Comparison of ENCODE assay signal across 8 mouse cellular contexts in the genomic region with DNA sequence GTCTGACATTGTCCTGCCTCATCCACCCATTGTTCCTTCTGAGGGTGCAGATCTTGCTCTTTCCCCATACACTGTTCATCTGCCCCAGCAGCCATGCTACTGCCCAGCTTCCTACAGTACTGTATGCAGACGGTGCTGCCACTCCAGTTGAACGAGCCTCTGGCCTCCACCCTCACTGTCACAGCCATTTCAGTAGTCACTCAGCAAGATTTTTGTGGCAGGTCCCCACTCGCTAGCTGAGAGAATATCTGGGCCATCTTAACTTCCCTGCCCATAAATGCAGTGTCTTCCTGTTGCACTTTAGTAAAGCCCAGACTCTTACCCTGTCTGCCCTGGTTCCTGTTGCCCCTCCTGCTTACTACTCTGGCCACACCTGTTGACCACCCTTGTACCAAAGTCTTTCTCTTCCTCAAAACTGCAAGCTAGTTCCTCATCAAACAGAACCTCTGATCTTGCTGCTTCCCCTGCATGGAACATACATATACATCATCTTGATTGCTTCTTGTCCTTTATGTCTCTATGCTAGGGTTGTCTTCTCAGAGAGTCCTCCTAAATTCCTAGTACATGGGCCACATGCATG. TPM values are rescaled to one million over a fixed set of nuclear protein-coding genes. Genes with fewer than 3 reads are reported as not detected.
DNase-seq lines count a peak whose midpoint lies in the region; ATAC-seq and TF ChIP-seq lines count a peak whose summit lies in the region.

No protein-coding gene starts in this region.

- H3K4me3 ChIP-seq in lung, postnatal 0 days (ENCODE audit: low read depth, low read length): no peak overlapping the region
- 0 out of 2 replicates have a peak overlapping the region, but pooled peaks have one; percentile 66 for H3K4me3 ChIP-seq in forebrain, embryonic 12.5 days (replicated peaks)
- peak overlapping the region; percentile 75 for H3K4me3 ChIP-seq in liver, embryonic 16.5 days (ENCODE audit: low read depth, low read length)
- peak overlapping the region; percentile 61; the same call in 1 of the 2 replicates for H3K4me3 ChIP-seq in stomach, embryonic 15.5 days (replicated peaks)

- no peaks in the 10 kb centered on the region for H3K9me3 ChIP-seq in lung, postnatal 0 days (ENCODE audit: low read length)
- H3K9me3 ChIP-seq in forebrain, embryonic 12.5 days: no peaks in the 10 kb centered on the region
- no peaks in the 10 kb centered on the region for H3K9me3 ChIP-seq in liver, embryonic 16.5 days (replicated peaks; ENCODE audit: control insufficient read depth, low read length)
- H3K9me3 ChIP-seq in stomach, embryonic 15.5 days: no peaks in the 10 kb centered on the region

- H3K36me3 ChIP-seq in lung, postnatal 0 days (ENCODE audit: insufficient read depth, low read length): 0 out of 2 replicates have a peak, but pooled peaks cover 7% of the 10 kb centered on the region
- H3K36me3 ChIP-seq in forebrain, embryonic 12.5 days (replicated peaks): peaks cover 39% of the 10 kb centered on the region
- H3K36me3 ChIP-seq in liver, embryonic 16.5 days (ENCODE audit: control insufficient read depth, insufficient read depth): peaks cover 4% of the 10 kb centered on the region; the same call in 1 of the 2 replicates
- H3K36me3 ChIP-seq in stomach, embryonic 15.5 days: peaks cover 17% of the 10 kb centered on the region

- peak; percentile 22 for DNase-seq in lung, postnatal 0 days (ENCODE audit: low spot score)
- DNase-seq in lung, adult 18-20 months: no peak
- no peak for DNase-seq in cerebellum, adult 11-12 months
- no peak for DNase-seq in kidney, adult 18-20 months
- DNase-seq in right cerebral cortex, postnatal 25 days: no peak

- no peak overlapping the region for H3K27ac ChIP-seq in lung, postnatal 0 days (ENCODE audit: low read length)
- no peak overlapping the region for H3K27ac ChIP-seq in forebrain, embryonic 12.5 days
- H3K27ac ChIP-seq in liver, embryonic 16.5 days (ENCODE audit: low read length): peak overlapping the region; percentile 97
- peak overlapping the region; percentile 88; the same call in 1 of the 2 replicates for H3K27ac ChIP-seq in stomach, embryonic 15.5 days

- no peak for ATAC-seq in lung, postnatal 0 days
- ATAC-seq in forebrain, embryonic 12.5 days (ENCODE audit: low FRiP score): no peak
- no peak for ATAC-seq in liver, embryonic 16.5 days (ENCODE audit: low read depth)
- no peak for ATAC-seq in stomach, embryonic 15.5 days (ENCODE audit: insufficient read depth, low FRiP score, low read depth)

- peak overlapping the region; percentile 62 for H3K4me2 ChIP-seq in lung, postnatal 0 days (replicated peaks; ENCODE audit: low read depth, low read length)
- H3K4me2 ChIP-seq in forebrain, embryonic 12.5 days: peak overlapping the region; percentile 87
- H3K4me2 ChIP-seq in liver, embryonic 16.5 days (ENCODE audit: low read depth, low read length): peak overlapping the region; percentile 85
- peak overlapping the region; percentile 62 for H3K4me2 ChIP-seq in stomach, embryonic 15.5 days

- H3K4me1 ChIP-seq in lung, postnatal 0 days (ENCODE audit: insufficient read depth, low read depth, low read length): peaks cover 4% of the 10 kb centered on the region; the same call in 1 of the 2 replicates
- peaks cover 26% of the 10 kb centered on the region for H3K4me1 ChIP-seq in forebrain, embryonic 12.5 days
- peaks cover 23% of the 10 kb centered on the region for H3K4me1 ChIP-seq in liver, embryonic 16.5 days (ENCODE audit: control insufficient read depth, low read depth, low read length)
- peaks cover 17% of the 10 kb centered on the region for H3K4me1 ChIP-seq in stomach, embryonic 15.5 days

- WGBS in lung, postnatal 0 days: 48% methylated on average over 3 of the region's 3 CpGs
- WGBS in forebrain, embryonic 12.5 days: 82% methylated on average over 3 of the region's 3 CpGs
- 43% methylated on average over 3 of the region's 3 CpGs for WGBS in liver, embryonic 16.5 days (ENCODE audit: insufficient replicate concordance)
- WGBS in stomach, embryonic 15.5 days: 72% methylated on average over 3 of the region's 3 CpGs

- TF ChIP-seq EP300 in lung, postnatal 0 days (IDR thresholded peaks at IDR 0.05): no peak

- no peaks in the 10 kb centered on the region for H3K27me3 ChIP-seq in lung, postnatal 0 days (replicated peaks; ENCODE audit: insufficient read depth, low read length)
- no peaks in the 10 kb centered on the region for H3K27me3 ChIP-seq in forebrain, embryonic 12.5 days
- no peaks in the 10 kb centered on the region for H3K27me3 ChIP-seq in liver, embryonic 16.5 days (ENCODE audit: control insufficient read depth, insufficient read depth, low read depth, low read length)
- H3K27me3 ChIP-seq in stomach, embryonic 15.5 days (replicated peaks): no peaks in the 10 kb centered on the region

- no peak overlapping the region for H3K9ac ChIP-seq in lung, postnatal 0 days (replicated peaks; ENCODE audit: low read depth)
- no peak overlapping the region for H3K9ac ChIP-seq in forebrain, embryonic 12.5 days
- H3K9ac ChIP-seq in liver, embryonic 16.5 days (ENCODE audit: low read depth, low read length): peak overlapping the region; percentile 72
- no peak overlapping the region for H3K9ac ChIP-seq in stomach, embryonic 15.5 days

- TF ChIP-seq CTCF in lung, postnatal 0 days (IDR thresholded peaks at IDR 0.05): no peak

RNA-seq across cellular contexts. Expression of a gene that starts 1.6 kb away (rescaled TPM):
- polyA plus RNA-seq in lung, postnatal 0 days (2015; fragmentation: Nextera tagmentation; extraction: Ambion mirVana): 98.0 and 99.7 TPM in 2 replicates
- polyA plus RNA-seq in forebrain, embryonic 12.5 days (2016; fragmentation: Nextera tagmentation; extraction: Ambion mirVana): 137 and 140 TPM in 2 replicates
- 43.5 and 43.9 TPM in 2 replicates for polyA plus RNA-seq in liver, embryonic 16.5 days (2015; fragmentation: Nextera tagmentation; extraction: Ambion mirVana)
- polyA plus RNA-seq in stomach, embryonic 15.5 days (2015; fragmentation: Nextera tagmentation; extraction: Ambion mirVana): 111 and 115 TPM in 2 replicates

RNA-seq across cellular contexts. Expression of a gene that starts 13.7 kb away (rescaled TPM):
- 28.8 and 29.8 TPM in 2 replicates for polyA plus RNA-seq in lung, postnatal 0 days (2015; fragmentation: Nextera tagmentation; extraction: Ambion mirVana)
- polyA plus RNA-seq in forebrain, embryonic 12.5 days (2016; fragmentation: Nextera tagmentation; extraction: Ambion mirVana): 2.5 and 3.7 TPM in 2 replicates
- polyA plus RNA-seq in liver, embryonic 16.5 days (2015; fragmentation: Nextera tagmentation; extraction: Ambion mirVana): 7.7 and 15.3 TPM in 2 replicates
- 3.4 and 6.7 TPM in 2 replicates for polyA plus RNA-seq in stomach, embryonic 15.5 days (2015; fragmentation: Nextera tagmentation; extraction: Ambion mirVana)

RNA-seq across cellular contexts. Expression of a gene that starts 27.7 kb away (rescaled TPM):
- polyA plus RNA-seq in lung, postnatal 0 days (2015; fragmentation: Nextera tagmentation; extraction: Ambion mirVana): 18.3 and 19.0 TPM in 2 replicates
- 24.8 and 26.2 TPM in 2 replicates for polyA plus RNA-seq in forebrain, embryonic 12.5 days (2016; fragmentation: Nextera tagmentation; extraction: Ambion mirVana)
- 8.4 and 9.4 TPM in 2 replicates for polyA plus RNA-seq in liver, embryonic 16.5 days (2015; fragmentation: Nextera tagmentation; extraction: Ambion mirVana)
- 22.8 and 23.3 TPM in 2 replicates for polyA plus RNA-seq in stomach, embryonic 15.5 days (2015; fragmentation: Nextera tagmentation; extraction: Ambion mirVana)

RNA-seq across cellular contexts. Expression of a gene that starts 48.0 kb away (rescaled TPM):
- 5.9 and 8.2 TPM in 2 replicates for polyA plus RNA-seq in lung, postnatal 0 days (2015; fragmentation: Nextera tagmentation; extraction: Ambion mirVana)
- polyA plus RNA-seq in forebrain, embryonic 12.5 days (2016; fragmentation: Nextera tagmentation; extraction: Ambion mirVana): 7.7 and 8.4 TPM in 2 replicates
- polyA plus RNA-seq in liver, embryonic 16.5 days (2015; fragmentation: Nextera tagmentation; extraction: Ambion mirVana): 1.9 and 2.0 TPM in 2 replicates
- 9.6 and 11.1 TPM in 2 replicates for polyA plus RNA-seq in stomach, embryonic 15.5 days (2015; fragmentation: Nextera tagmentation; extraction: Ambion mirVana)

Comparison
In these comparisons a context has a peak if more than half of its experiments do, and no peak if none do; other contexts are left out.
1. H3K27ac ChIP-seq: peak in liver, embryonic 16.5 days (single experiment) and stomach, embryonic 15.5 days (single experiment); none in lung, postnatal 0 days (single experiment) and forebrain, embryonic 12.5 days (single experiment).
2. Peak in every context shown above with its lines, with median percentiles within 50 percentile points of each other: H3K4me2 ChIP-seq.